Mouse (Mus musculus): ENCODE measurements around the gene 4930415O20Rik. TPM values are rescaled to one million over a fixed set of nuclear protein-coding genes. Genes with fewer than 3 reads are reported as not detected.

4930415O20Rik gene
- polyA plus RNA-seq (2016; fragmentation: Nextera tagmentation; extraction: Ambion mirVana), result not detected in 2 replicates

GRCm38 (mm10) chr15:98570873-98571538 lies at the start of gene 4930415O20Rik, which contains the start of gene Ccnt1:
Gene 4930415O20Rik, plus strand, starts transcription at chr15:98571004.
Gene Ccnt1, minus strand, starts transcription at chr15:98570923.
- WGBS, result 75% methylated on average over 10 of the region's 10 CpGs
- H3K4me2 ChIP-seq, result no peak within 1 kb of the TSS
- H3K36me3 ChIP-seq, result no peaks in the 10 kb centered on the region
- peak within 1 kb of the TSS; percentile 17; the same call in 1 of the 2 replicates for H3K9ac ChIP-seq
- no peak within 1 kb of the TSS for H3K4me3 ChIP-seq
- H3K4me1 ChIP-seq (replicated peaks), result peaks cover 14% of the 10 kb centered on the region
- no peaks in the 10 kb centered on the region for H3K27me3 ChIP-seq (replicated peaks)
- no peak for ATAC-seq (ENCODE audit: insufficient number of reproducible peaks, low FRiP score)
- H3K27ac ChIP-seq (ENCODE audit: poor library complexity, severe bottlenecking), result no peak within 1 kb of the TSS
- H3K9me3 ChIP-seq (replicated peaks), result no peaks in the 10 kb centered on the region

GRCm38 (mm10) chr15:98521245-98521644 lies 49.6 kb upstream of the 4930415O20Rik start:
- WGBS, result 93% methylated on average over 3 of the region's 3 CpGs

GRCm38 (mm10) chr15:98526057-98526456 lies 44.7 kb upstream of the 4930415O20Rik start:
- H3K4me3 ChIP-seq, result no peak overlapping the region
- peaks cover 86% of the 10 kb centered on the region for H3K36me3 ChIP-seq
- H3K4me1 ChIP-seq (replicated peaks), result peaks cover 2% of the 10 kb centered on the region; the same call in 1 of the 2 replicates
- no peaks in the 10 kb centered on the region for H3K27me3 ChIP-seq (replicated peaks)
- WGBS, result 60% methylated on average over 5 of the region's 5 CpGs
- H3K27ac ChIP-seq (ENCODE audit: poor library complexity, severe bottlenecking), result no peak overlapping the region
- 0 out of 2 replicates have a peak, but pooled peaks have one; percentile 73 for ATAC-seq (ENCODE audit: insufficient number of reproducible peaks, low FRiP score)
- no peak overlapping the region for H3K4me2 ChIP-seq
- no peaks in the 10 kb centered on the region for H3K9me3 ChIP-seq (replicated peaks)
- no peak overlapping the region for H3K9ac ChIP-seq

More at GRCm38 (mm10) chr15:98521245-98521644, 49.6 kb upstream of the 4930415O20Rik start:
- no peaks in the 10 kb centered on the region; the same call in 1 of the 2 replicates for H3K4me1 ChIP-seq (replicated peaks)
- no peak overlapping the region for H3K27ac ChIP-seq (ENCODE audit: poor library complexity, severe bottlenecking)
- no peak overlapping the region for H3K4me2 ChIP-seq
- H3K9ac ChIP-seq, result no peak overlapping the region
- H3K27me3 ChIP-seq (replicated peaks), result no peaks in the 10 kb centered on the region
- ATAC-seq (ENCODE audit: insufficient number of reproducible peaks, low FRiP score), result no peak
- no peaks in the 10 kb centered on the region for H3K9me3 ChIP-seq (replicated peaks)
- no peak overlapping the region for H3K4me3 ChIP-seq
- peaks cover 76% of the 10 kb centered on the region for H3K36me3 ChIP-seq

- no peak overlapping the region for H3K4me3 ChIP-seq
- peaks cover 83% of the 10 kb centered on the region for H3K36me3 ChIP-seq
- H3K4me1 ChIP-seq (replicated peaks), result peaks cover 3% of the 10 kb centered on the region
- no peak overlapping the region for H3K4me2 ChIP-seq
- no peaks in the 10 kb centered on the region for H3K9me3 ChIP-seq (replicated peaks)
- no peak for ATAC-seq (ENCODE audit: insufficient number of reproducible peaks, low FRiP score)
- no peaks in the 10 kb centered on the region for H3K27me3 ChIP-seq (replicated peaks)
- H3K9ac ChIP-seq, result no peak overlapping the region
- WGBS, result 96% methylated on average over 5 of the region's 5 CpGs
- no peak overlapping the region for H3K27ac ChIP-seq (ENCODE audit: poor library complexity, severe bottlenecking)
Measured at GRCm38 (mm10) chr15:98527056-98527771, 43.6 kb upstream of the 4930415O20Rik start.

DNA sequence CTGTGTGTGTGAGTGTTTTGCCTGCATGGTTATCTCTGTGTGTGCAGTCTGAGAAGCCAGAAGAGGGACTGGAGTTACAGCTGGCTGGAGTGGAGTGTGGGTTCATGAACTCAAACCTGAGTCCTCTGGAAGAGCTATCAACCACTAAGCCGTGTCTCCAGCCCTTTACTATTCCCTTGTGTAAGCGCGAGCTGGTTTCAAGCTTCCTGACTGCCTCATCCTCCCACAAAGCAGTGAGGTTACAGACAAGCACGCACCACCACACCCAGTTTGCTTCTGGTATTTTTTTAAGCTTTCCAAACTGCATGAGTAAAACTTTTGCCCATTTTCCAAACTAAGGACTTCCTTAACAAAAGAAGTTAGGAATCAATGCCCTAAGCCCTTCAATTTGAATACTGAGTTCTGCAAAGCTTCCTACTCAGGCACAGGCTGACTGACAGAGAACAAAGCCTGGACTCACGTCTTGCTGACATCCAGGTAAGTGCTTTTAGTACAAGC lies 42.7 kb upstream of the 4930415O20Rik start:
- Histone ChIP-seq H3K4me2 (no peak overlapping the region), H3K27ac (ENCODE audit: poor library complexity, severe bottlenecking) (no peak overlapping the region), H3K36me3 (peaks cover 74% of the 10 kb centered on the region), H3K4me3 (no peak overlapping the region), H3K27me3 (replicated peaks) (no peaks in the 10 kb centered on the region), H3K4me1 (replicated peaks) (peaks cover 11% of the 10 kb centered on the region), H3K9ac (no peak overlapping the region), H3K9me3 (replicated peaks) (no peaks in the 10 kb centered on the region)
- 88% methylated on average over 5 of the region's 5 CpGs for WGBS
- ATAC-seq (ENCODE audit: insufficient number of reproducible peaks, low FRiP score), result no peak

- H3K9ac ChIP-seq, result peak overlapping the region; percentile 90
- no peak for ATAC-seq (ENCODE audit: insufficient number of reproducible peaks, low FRiP score)
- no peaks in the 10 kb centered on the region for H3K27me3 ChIP-seq (replicated peaks)
- WGBS, result 29% methylated on average over 5 of the region's 5 CpGs
- H3K9me3 ChIP-seq (replicated peaks), result no peaks in the 10 kb centered on the region
- peak overlapping the region; percentile 81 for H3K4me3 ChIP-seq
- H3K36me3 ChIP-seq, result peaks cover 41% of the 10 kb centered on the region
- H3K27ac ChIP-seq (ENCODE audit: poor library complexity, severe bottlenecking), result no peak overlapping the region
- peak overlapping the region; percentile 97 for H3K4me2 ChIP-seq
- H3K4me1 ChIP-seq (replicated peaks), result peaks cover 10% of the 10 kb centered on the region
Measured at GRCm38 (mm10) chr15:98532281-98532680, 38.5 kb upstream of the 4930415O20Rik start.

DNA sequence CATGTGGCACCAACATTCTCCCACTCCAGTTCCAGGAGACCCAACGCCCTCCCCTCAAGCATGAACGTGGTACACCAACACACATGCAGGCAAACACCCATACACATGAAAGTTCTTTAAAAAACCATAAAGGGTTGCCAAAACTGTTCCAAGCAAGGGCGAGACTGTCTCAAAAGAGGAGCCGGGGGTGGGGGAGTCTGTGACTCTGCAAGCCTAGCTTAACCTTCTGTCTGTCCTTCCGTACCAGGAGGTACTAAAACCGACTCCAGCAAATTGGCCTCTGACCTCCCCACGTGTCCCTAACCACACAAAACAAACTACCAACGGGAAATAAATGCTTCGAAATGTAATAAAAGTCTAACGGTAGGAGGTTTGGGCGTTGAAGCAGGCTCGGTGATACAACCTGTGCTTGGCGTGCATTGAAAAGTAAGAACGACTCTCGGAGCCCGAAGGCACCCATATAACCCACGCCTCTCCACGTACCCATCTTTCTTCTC lies 37.7 kb upstream of the 4930415O20Rik start:
- Histone ChIP-seq H3K4me3 (peak overlapping the region; percentile 81), H3K27me3 (replicated peaks) (no peaks in the 10 kb centered on the region), H3K27ac (ENCODE audit: poor library complexity, severe bottlenecking) (peak overlapping the region; percentile 96; the same call in 1 of the 2 replicates), H3K9ac (peak overlapping the region; percentile 90), H3K4me2 (peak overlapping the region; percentile 97), H3K4me1 (replicated peaks) (peaks cover 9% of the 10 kb centered on the region), H3K36me3 (peaks cover 33% of the 10 kb centered on the region), H3K9me3 (replicated peaks) (no peaks in the 10 kb centered on the region)
- ATAC-seq (ENCODE audit: insufficient number of reproducible peaks, low FRiP score), result no peak
- under 1% methylated on average over 18 of the region's 18 CpGs for WGBS

DNA sequence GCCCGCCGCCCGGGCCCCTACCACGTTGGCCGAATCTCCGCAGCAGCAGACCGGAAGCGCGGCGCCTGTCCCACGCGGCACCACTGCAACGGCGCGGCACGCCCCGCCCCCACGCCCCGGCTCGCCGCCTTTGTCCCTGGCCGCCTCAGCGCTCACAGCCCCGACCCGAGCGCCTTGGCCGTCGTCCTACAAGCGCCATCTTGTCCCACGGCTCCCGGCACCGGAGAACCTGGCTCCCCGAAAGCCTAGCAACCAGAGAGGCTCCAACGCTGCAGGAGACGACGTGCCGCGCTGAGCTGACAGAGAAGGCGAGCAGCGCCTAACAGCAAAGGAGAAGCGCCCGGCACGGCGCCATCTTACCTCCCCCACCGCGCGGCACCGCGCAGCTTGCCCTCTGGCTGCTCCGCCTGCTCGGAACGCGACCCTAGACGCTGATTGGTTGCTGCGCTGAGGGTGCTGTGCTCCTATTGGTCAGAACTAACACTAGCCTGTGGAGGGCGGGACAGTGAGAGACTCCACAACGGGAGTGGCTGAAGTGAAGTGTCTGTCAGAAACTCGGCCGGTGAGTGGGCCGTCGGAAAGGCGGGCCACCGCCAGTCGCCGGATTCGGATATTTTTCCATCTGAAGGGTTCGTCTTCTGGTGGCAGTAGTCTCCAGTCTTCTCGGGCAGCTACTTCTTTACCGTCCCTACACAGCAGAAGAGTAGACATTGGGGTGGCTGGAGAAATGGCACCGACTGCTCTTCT lies 36.8 kb upstream of the 4930415O20Rik start, which contains the start of gene Kansl2:
Kansl2 (minus strand) TSS at position 384 of the 747 bp plus-strand sequence.
- H3K4me3 ChIP-seq, result peak within 1 kb of the TSS; percentile 81
- peaks cover 9% of the 10 kb centered on the region for H3K4me1 ChIP-seq (replicated peaks)
- under 1% methylated on average over 69 of the region's 70 CpGs for WGBS
- peak; percentile 100 for ATAC-seq (ENCODE audit: insufficient number of reproducible peaks, low FRiP score)
- H3K36me3 ChIP-seq, result peaks cover 26% of the 10 kb centered on the region
- no peaks in the 10 kb centered on the region for H3K9me3 ChIP-seq (replicated peaks)
- H3K4me2 ChIP-seq, result peak within 1 kb of the TSS; percentile 97
- peak within 1 kb of the TSS; percentile 96 for H3K27ac ChIP-seq (ENCODE audit: poor library complexity, severe bottlenecking)
- H3K9ac ChIP-seq, result peak within 1 kb of the TSS; percentile 90
- no peaks in the 10 kb centered on the region for H3K27me3 ChIP-seq (replicated peaks)

- H3K27me3 ChIP-seq (replicated peaks), result no peaks in the 10 kb centered on the region
- H3K9me3 ChIP-seq (replicated peaks), result no peaks in the 10 kb centered on the region
- no peak for ATAC-seq (ENCODE audit: insufficient number of reproducible peaks, low FRiP score)
- H3K27ac ChIP-seq (ENCODE audit: poor library complexity, severe bottlenecking), result no peak overlapping the region
- no peak overlapping the region for H3K9ac ChIP-seq
- peaks cover 17% of the 10 kb centered on the region for H3K36me3 ChIP-seq
- no peak overlapping the region for H3K4me3 ChIP-seq
- 82% methylated on average over 4 of the region's 4 CpGs for WGBS
- H3K4me2 ChIP-seq, result no peak overlapping the region
- peaks cover 9% of the 10 kb centered on the region for H3K4me1 ChIP-seq (replicated peaks)
Measured at GRCm38 (mm10) chr15:98535921-98536320, 34.9 kb upstream of the 4930415O20Rik start.

DNA sequence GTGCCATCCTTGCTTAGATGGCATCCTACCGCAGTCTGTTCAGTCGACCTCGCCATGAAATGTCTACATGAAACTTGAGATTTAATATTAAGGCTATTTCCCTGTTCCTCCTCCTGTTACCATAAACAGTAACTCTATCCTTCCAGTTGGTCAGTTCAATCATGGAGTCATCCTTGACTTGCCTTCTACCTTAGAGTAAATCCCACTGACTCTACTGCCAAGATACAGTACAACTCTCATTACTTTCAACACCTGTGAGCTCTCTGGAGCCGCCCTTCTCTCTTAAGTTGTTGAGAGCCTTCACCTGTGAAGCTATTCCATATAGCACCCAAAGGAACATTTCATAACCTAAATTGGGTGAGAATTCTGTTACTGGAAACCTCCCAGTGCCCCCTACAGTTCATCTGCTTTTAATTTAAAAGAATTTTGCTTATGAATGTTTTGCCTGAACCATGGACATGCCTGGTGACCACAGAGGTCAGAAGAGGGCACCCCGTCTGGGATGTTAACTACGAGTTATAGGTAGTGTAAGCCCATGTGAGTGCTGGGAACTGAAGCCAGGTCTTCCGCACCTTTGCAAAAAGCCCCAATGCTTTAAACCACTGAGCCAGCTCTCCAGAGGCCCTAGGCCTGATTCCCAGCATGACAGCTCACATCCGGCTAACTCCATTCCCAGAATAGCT lies 33.8 kb upstream of the 4930415O20Rik start:
- H3K9me3 ChIP-seq (replicated peaks), result no peaks in the 10 kb centered on the region
- WGBS, result 89% methylated on average over 8 of the region's 8 CpGs
- H3K4me1 ChIP-seq (replicated peaks), result peaks cover 9% of the 10 kb centered on the region
- no peak overlapping the region for H3K27ac ChIP-seq (ENCODE audit: poor library complexity, severe bottlenecking)
- H3K36me3 ChIP-seq, result peaks cover 15% of the 10 kb centered on the region
- H3K4me2 ChIP-seq, result no peak overlapping the region
- no peak overlapping the region for H3K9ac ChIP-seq
- no peaks in the 10 kb centered on the region for H3K27me3 ChIP-seq (replicated peaks)
- no peak overlapping the region for H3K4me3 ChIP-seq
- no peak for ATAC-seq (ENCODE audit: insufficient number of reproducible peaks, low FRiP score)

Measured in heart, embryonic 12.5 days (tissue).